Mouse (Mus musculus) G1E (cell line): ENCODE measurements around the gene Cd300ld4.

Experiments used
- CTCF ChIP-seq: IDR thresholded peaks from 2 replicates; pipeline ENCODE4 v1.5.1; 2012; ENCODE audit warnings: low read depth, low read length, inconsistent platforms, mixed read lengths
- TAL1 ChIP-seq: conservative IDR thresholded peaks from 2 replicates; pipeline ENCODE4 v1.6.1; 2012; ENCODE audit warnings: low read depth, low read length, inconsistent platforms, mixed read lengths

DNA sequence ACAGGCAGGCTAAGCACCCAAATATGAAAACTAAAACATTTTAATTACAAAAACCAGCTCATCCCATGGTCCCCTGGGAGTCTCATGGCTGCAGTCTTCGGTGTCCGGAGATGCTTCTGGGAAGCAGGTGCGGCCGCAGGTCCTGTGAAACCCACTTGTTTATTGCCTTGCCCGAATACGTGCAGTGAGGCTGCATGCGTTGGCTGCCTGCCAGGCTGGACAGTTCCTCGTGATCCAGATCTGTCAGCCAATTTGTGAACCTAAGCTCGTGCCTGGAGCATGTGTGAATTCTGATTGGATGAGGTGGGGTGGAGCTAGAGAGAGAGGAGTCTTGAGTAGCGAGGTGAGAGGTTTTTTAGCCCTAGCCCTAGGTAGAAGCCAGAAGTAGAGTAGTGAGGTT is 54.1 kb downstream of the Cd300ld4 start:
- TF ChIP-seq TAL1, result no peak
- TF ChIP-seq CTCF, result no peak
